Mouse (Mus musculus): Measurements from ENCODE around the gene Pias4. TPM values are rescaled to one million over a fixed set of nuclear protein-coding genes. Genes with fewer than 3 reads are reported as not detected.
"Not testable (repeated sequence)": the region's sequence is repeated elsewhere in the genome, so short reads cannot be mapped to it uniquely, and the experiment has no call there.

Pias4 gene
- 13.4 and 16.4 TPM in 2 replicates for polyA plus RNA-seq (2012)

DNA sequence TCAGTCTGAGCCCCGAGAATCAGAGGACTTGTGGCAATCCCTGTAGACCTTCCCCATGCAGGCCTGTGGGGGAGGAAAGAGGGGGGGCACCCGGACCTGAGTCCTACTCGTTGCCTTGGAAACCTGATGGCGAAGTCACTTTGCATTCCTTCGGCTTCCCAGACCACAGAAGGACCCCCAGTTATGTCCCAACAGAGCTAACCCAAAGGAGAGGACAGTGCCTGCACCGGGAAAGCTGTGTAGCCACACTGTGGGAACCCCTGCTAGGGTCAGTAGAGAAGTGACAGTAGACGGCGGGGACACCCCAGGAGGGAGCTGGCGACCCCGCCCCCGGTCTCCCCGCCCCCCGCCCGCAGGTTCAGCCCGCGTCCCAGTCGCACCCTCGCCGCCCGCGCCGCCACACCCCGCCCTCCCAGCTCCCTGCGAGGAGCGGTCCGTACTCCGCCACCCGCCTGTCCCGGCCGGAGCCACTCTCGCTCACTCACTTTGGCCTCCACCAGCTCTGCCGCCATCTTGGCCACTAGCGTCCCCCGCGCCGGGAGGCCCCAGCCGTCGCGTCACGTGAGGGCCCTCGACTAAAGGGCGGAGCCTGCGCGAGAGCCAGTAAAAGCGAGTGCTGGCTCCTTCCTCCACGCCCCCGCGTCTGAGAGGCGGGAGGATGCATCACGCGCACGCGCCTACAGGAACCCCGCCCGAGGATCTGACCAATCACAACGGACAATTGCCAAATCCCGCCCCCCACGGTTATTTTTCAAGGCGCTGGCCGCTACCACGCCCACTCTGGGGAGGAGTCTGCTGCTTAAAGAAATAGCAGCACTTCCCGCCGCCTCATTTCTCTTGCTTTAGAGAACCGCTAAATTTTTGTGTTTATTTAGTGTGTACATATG lies at the start of gene Pias4:
TSS of gene Pias4 (minus strand) at position 724 of the 887 bp plus-strand sequence.
- H3K4me3 ChIP-seq (replicated peaks), result peak within 1 kb of the TSS; percentile 93
- H3K27me3 ChIP-seq (ENCODE audit: control insufficient read depth), result no peaks in the 10 kb centered on the region
- peaks cover 59% of the 10 kb centered on the region for H3K4me1 ChIP-seq (ENCODE audit: control insufficient read depth)
- peaks cover 33% of the 10 kb centered on the region for H3K36me3 ChIP-seq (ENCODE audit: control insufficient read depth)
- H3K9me3 ChIP-seq (ENCODE audit: control insufficient read depth, low read length), result no peaks in the 10 kb centered on the region
- no peak for TF ChIP-seq GATA1 (IDR thresholded peaks at IDR 0.05; ENCODE audit: low read length)
- no peak for TF ChIP-seq TAL1 (IDR thresholded peaks at IDR 0.05; ENCODE audit: low read length)

DNA sequence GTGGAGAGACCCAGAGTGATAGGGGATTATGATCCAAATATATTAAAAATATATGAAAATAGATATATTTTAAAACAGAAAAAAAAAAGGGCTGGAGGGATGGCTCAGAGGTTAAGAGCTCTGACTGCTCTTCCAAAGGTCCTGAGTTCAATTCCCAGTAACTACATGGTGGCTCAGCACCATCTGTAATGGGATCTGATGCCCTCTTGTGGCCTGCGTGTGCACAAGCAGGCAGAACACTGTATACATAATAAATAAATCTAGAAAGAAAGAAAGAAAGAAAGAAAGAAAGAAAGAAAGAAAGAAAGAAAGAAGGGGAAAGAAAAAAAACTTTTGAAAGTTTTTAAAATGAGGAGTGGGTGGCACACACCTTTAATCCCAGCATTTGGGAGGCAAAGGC lies 49.5 kb upstream of the Pias4 start:
- H3K4me1 ChIP-seq (ENCODE audit: control insufficient read depth); H3K36me3 ChIP-seq (ENCODE audit: control insufficient read depth); H3K4me3 ChIP-seq (replicated peaks); H3K9me3 ChIP-seq (ENCODE audit: control insufficient read depth, low read length): not testable (repeated sequence)
- H3K27me3 ChIP-seq (ENCODE audit: control insufficient read depth), result peaks cover 14% of the 10 kb centered on the region

DNA sequence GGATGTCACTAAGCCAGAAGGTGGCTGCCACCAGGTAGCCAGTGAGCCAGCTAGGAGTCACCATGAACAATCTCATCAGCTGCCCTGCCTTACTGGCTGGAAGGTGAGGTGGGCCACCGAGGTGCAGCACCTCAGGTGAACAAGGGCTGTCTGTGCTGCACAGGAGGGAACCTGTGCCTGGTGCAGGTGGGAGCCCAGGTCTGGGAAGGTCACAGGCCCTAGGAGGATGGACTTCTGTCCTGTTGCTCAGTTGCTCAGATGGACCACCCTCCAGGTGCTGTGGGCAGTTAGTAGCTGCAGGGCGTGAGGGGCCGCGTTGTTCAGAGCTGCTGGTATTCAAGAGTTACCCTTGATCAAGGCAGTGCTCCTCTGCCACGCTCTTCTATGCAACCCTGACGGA lies 49.1 kb upstream of the Pias4 start:
- no peaks in the 10 kb centered on the region; the same call in 1 of the 2 replicates for H3K4me1 ChIP-seq (ENCODE audit: control insufficient read depth)
- TF ChIP-seq GATA1 (IDR thresholded peaks at IDR 0.05; ENCODE audit: low read length), result no peak
- no peak for TF ChIP-seq TAL1 (IDR thresholded peaks at IDR 0.05; ENCODE audit: low read length)
- peaks cover 14% of the 10 kb centered on the region for H3K27me3 ChIP-seq (ENCODE audit: control insufficient read depth)
- H3K36me3 ChIP-seq (ENCODE audit: control insufficient read depth), result no peaks in the 10 kb centered on the region
- no peak overlapping the region for H3K4me3 ChIP-seq (replicated peaks)
- H3K9me3 ChIP-seq (ENCODE audit: control insufficient read depth, low read length), result peaks cover 4% of the 10 kb centered on the region

DNA sequence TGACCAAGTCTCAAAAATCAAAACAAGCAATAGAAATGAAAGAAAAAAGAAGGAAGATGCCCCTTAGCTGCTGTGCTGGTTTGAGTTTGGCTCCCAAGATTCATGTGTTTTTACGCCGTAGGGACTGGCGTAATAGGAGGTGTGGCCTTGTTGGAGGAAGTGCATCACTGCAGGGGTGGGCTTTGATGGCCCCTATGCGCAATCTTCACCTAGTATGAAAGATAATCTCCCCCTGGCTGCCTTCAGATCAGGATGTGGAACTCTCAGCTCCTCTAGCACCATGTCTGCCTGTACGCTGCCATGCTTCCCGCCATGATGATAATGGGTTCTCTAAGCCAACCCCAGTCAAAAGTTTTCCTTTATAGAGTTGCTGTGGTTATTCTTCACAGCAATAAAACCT lies 48.5 kb upstream of the Pias4 start:
- H3K4me3 ChIP-seq (replicated peaks), result no peak overlapping the region
- peaks cover 6% of the 10 kb centered on the region for H3K9me3 ChIP-seq (ENCODE audit: control insufficient read depth, low read length)
- no peaks in the 10 kb centered on the region for H3K36me3 ChIP-seq (ENCODE audit: control insufficient read depth)
- TF ChIP-seq GATA1 (IDR thresholded peaks at IDR 0.05; ENCODE audit: low read length), result no peak
- TF ChIP-seq TAL1 (IDR thresholded peaks at IDR 0.05; ENCODE audit: low read length), result no peak
- no peaks in the 10 kb centered on the region; the same call in 1 of the 2 replicates for H3K4me1 ChIP-seq (ENCODE audit: control insufficient read depth)
- H3K27me3 ChIP-seq (ENCODE audit: control insufficient read depth), result peaks cover 14% of the 10 kb centered on the region

DNA sequence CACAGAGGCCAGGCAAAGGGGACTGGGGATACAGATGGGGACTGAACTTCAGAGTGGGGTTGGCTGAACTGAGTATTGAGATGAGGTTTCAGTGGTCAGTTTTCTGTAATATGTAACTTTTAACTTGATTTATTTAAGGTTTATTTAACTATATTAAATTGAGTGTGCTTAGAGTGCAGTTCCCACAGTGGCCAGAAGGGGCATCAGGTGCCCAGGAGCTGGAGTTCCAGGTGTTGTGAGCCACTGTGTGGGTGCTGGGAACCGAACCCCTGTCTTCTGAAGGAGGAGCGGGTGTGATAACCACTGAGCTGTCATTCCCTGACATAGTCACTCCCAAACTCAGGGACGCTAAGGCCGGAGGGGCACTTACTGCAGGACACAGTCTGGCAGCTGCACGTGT lies 42.4 kb upstream of the Pias4 start:
- H3K4me1 ChIP-seq (ENCODE audit: control insufficient read depth), result no peaks in the 10 kb centered on the region
- no peak overlapping the region for H3K4me3 ChIP-seq (replicated peaks)
- H3K27me3 ChIP-seq (ENCODE audit: control insufficient read depth), result peaks cover 21% of the 10 kb centered on the region
- no peaks in the 10 kb centered on the region for H3K36me3 ChIP-seq (ENCODE audit: control insufficient read depth)
- no peak for TF ChIP-seq TAL1 (IDR thresholded peaks at IDR 0.05; ENCODE audit: low read length)
- no peak for TF ChIP-seq GATA1 (IDR thresholded peaks at IDR 0.05; ENCODE audit: low read length)
- peaks cover 13% of the 10 kb centered on the region for H3K9me3 ChIP-seq (ENCODE audit: control insufficient read depth, low read length)

DNA sequence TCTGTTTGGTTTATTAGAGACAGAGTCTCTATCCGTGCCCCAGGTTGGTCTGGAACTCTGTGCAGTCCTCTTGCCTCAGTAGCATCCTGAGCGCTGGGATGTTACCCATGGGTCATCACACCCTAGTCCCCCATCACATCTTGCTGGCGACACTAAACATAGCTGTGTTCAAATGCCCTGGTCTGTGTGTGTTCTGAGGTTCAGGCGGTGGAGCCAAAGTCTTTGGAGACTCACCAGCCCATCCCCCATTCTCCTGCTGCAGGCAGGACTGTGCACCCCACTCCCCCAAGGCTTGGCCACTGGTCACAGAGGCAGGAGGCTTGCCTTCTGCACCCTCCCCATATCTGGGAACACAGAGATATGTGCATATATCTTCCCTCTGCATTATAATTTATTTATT lies 36.4 kb upstream of the Pias4 start:
- Histone ChIP-seq H3K36me3 (ENCODE audit: control insufficient read depth) (no peaks in the 10 kb centered on the region), H3K27me3 (ENCODE audit: control insufficient read depth) (peaks cover 18% of the 10 kb centered on the region), H3K4me3 (replicated peaks) (no peak overlapping the region), H3K4me1 (ENCODE audit: control insufficient read depth) (peaks cover 24% of the 10 kb centered on the region), H3K9me3 (ENCODE audit: control insufficient read depth, low read length) (no peaks in the 10 kb centered on the region)
- no peak for TF ChIP-seq GATA1 (IDR thresholded peaks at IDR 0.05; ENCODE audit: low read length)
- TF ChIP-seq TAL1 (IDR thresholded peaks at IDR 0.05; ENCODE audit: low read length), result no peak

DNA sequence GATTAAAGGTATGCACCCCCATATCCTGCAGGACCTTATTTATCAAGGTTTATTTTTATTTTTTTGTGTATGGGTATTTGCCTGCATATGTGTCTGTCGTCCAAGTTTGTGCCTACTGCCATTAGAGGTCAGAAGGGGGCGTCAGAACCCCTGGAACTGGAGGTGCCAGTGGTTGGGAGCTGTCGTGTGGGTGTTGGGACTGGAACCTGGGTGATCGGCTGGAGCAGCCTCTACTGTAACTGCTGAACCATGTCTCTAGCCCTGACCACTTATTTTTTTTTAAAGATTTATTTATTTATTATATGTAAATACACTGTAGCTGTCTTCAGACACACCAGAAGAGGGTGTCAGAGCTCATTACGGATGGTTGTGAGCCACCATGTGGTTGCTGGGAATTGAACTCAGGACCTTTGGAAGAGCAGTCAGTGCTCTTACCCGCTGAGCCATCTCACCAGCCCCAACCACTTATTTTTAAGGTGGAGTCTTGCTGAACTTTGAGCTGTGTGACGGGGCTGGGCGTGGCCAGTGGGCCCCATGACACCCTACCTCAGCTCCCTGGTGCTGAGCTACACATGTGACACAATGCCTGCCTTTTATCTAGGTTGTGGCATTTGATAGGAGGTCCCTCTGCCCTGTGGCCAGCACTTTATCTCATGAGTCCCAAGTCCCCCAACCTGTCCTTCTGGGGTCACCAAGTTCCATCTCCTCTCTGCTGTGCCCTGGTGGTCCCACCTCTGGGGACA lies 35.4 kb upstream of the Pias4 start:
- peaks cover 23% of the 10 kb centered on the region for H3K27me3 ChIP-seq (ENCODE audit: control insufficient read depth)

DNA sequence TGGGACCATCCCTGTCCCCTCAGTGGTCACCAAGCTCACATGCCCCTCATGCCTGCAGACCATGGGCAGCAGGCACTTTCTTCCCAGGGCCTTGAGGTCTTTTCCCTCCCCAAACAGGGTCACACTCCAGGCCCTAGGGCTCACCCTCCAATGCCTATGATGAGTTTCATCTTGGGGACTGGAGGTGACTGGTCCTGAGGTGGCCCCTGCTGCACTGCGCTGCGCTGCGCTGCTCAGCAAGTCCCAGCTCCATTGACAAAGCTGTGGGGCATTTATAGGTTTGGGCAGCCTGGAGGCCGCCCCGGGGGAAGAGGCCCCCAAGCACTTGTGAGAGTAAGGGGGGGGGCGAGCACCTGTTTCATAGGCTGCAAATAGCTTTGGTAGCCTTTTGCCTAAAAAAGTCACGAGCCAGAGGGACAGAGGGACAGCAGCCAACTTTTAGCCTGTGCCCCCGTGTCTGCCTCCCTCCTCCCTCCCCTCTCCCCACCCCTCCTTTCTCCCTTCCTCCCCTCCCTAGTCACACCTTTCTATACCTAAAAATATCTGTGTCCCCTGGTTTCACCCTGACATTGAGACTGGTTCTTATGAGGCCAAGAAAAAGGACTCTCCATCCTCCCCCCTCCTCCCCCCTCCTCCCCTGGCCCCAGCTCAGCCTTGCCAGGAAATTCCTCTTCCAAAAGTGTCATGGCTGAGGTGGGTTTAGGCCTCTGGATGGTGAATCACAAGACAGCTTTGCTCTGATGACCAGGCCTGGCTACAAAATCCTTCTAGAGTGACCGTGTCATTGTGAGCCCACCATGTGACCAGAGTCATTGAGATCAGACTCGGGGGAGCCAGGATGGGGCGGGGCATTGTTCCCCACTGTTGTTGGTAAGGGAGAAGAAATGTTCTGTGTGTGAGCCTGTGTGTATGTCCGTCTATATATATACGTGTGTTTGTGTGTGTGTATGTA lies 34.4 kb upstream of the Pias4 start, which contains the start of gene Nmrk2:
TSS of gene Nmrk2 (minus strand) at position 245 of the 952 bp plus-strand sequence.
- Histone ChIP-seq H3K27me3 (ENCODE audit: control insufficient read depth) (peaks cover 23% of the 10 kb centered on the region), H3K4me3 (replicated peaks) (no peak within 1 kb of the TSS), H3K4me1 (ENCODE audit: control insufficient read depth) (peaks cover 24% of the 10 kb centered on the region), H3K36me3 (ENCODE audit: control insufficient read depth) (no peaks in the 10 kb centered on the region), H3K9me3 (ENCODE audit: control insufficient read depth, low read length) (no peaks in the 10 kb centered on the region)
- TF ChIP-seq TAL1 (IDR thresholded peaks at IDR 0.05; ENCODE audit: low read length) (no peak), GATA1 (IDR thresholded peaks at IDR 0.05; ENCODE audit: low read length) (no peak)

More for the DNA sequence above, 35.4 kb upstream of the Pias4 start:
- TF ChIP-seq GATA1 (IDR thresholded peaks at IDR 0.05; ENCODE audit: low read length), result no peak
- TF ChIP-seq TAL1 (IDR thresholded peaks at IDR 0.05; ENCODE audit: low read length), result no peak
- Histone ChIP-seq H3K4me1 (ENCODE audit: control insufficient read depth) (peaks cover 24% of the 10 kb centered on the region), H3K36me3 (ENCODE audit: control insufficient read depth) (no peaks in the 10 kb centered on the region), H3K4me3 (replicated peaks) (no peak overlapping the region), H3K9me3 (ENCODE audit: control insufficient read depth, low read length) (no peaks in the 10 kb centered on the region)
